Mouse (Mus musculus) testis, postnatal 10 days (tissue): ENCODE measurements at regions not wholly inside any gene's neighbourhood (a gene's known extent, or its start where the extent isn't known, plus 50 kb on each side); places are given as distances from the start of the nearest gene placed in this dataset.
"Not testable (repeated sequence)": the region's sequence is repeated elsewhere in the genome, so short reads cannot be mapped to it uniquely, and the experiment has no call there.

Source experiments
- DNase-seq: peaks from one replicate; pipeline ENCODE4 v3.0.0; 2021; ENCODE audit warnings: low spot score

DNA sequence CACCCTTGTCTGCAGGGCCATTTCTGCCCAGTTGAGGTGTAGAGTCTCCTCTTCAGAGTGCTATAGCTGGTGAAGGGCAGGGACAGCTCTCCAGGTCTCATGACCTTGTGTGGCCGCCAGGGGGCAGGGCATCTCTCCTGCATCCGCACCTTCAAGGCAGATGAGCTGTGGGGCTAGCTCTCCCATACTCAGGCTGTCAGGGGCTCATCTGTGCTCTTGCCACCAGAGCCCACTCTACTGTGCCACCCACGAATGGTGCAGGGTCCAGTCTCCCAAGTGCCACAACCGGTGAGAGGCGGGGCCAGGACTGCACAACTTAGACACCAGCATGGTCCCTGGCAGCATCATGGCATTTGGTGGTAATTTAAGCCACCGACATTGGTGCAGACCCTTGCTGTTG, 111.3 kb downstream of the Syt10 start:
- DNase-seq = peak; percentile 78

DNA sequence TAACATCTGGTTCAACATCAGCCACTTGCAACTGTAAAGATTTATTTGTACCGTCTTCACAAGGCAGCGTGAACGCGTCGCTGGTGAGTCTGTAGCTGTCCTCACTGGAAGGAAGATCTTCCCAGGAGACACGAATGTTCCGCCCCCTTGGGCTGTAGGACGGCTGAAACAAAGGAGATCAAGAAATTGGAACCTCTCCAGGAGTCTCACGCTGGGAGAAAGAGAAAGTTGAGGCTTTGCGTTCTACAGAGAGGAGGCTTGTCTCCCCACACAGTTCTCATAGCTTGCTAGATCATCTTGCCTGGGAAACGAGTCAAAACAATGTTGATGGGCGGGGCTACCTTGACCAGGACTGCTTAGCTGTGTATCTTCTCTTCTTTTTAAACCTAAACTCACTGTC, 117.3 kb downstream of the Syt10 start:
- DNase-seq = no peak

DNA sequence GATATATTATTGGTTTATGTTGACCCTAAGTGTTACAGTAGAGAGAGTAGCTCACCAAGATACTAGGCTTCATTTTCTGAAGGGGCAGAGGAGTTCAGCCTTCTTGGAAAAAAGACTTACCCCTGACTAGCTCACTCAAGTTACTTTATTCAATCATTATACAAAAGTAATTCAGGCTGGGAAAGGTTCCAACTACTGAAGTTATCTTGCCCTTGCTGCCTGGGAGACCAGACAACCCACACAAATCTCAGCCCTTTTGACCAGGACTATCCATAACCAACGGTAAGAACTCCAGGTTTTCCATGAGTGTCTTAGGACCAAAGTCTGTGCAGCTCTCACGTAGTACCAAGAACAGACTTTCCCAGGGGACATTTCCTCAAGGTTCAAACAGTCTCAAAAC, 105.5 kb upstream of the Rabl2 start:
- DNase-seq = no peak

DNA sequence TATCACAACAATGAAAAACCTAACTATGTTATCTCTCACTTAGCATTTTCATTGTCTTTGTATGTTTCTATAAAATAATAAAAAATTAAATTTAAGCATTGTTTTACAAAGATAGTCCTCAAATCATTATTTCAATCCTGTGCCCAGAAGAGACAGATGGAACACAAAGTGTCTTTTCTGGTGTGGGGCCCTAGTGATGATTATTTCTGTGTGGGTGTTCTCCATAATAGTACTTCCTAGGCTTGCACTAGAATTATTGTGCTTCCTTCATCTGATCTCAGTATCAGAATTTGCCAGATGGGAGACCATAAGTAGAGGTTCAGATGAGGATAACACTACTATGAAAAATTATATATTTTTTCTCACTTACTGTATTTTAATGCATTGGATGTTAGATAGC, 84.6 kb upstream of the Rabl2 start:
- DNase-seq = no peak

DNA sequence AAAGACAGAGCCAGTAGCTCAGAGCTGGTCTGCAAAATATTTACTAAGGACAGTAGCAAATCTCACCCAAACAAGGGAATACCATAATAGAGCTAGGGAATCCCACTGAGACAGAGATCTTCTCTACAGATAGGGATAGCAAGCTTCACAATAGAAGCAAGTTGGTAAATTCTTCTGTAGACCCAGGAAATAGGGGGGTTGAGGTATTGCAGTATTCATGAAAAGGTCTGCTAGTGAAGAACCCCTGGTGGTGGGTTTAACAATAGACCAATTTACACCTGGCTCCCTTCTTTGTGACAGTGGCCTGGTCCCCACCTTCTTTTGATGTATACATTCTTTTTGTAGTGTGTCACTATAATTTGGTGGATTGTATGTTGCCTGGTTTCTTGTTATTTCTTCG, 64.8 kb upstream of the Rabl2 start:
- not testable (repeated sequence) for DNase-seq
